Mouse (Mus musculus): ENCODE measurements around the gene Trim27.

DNA sequence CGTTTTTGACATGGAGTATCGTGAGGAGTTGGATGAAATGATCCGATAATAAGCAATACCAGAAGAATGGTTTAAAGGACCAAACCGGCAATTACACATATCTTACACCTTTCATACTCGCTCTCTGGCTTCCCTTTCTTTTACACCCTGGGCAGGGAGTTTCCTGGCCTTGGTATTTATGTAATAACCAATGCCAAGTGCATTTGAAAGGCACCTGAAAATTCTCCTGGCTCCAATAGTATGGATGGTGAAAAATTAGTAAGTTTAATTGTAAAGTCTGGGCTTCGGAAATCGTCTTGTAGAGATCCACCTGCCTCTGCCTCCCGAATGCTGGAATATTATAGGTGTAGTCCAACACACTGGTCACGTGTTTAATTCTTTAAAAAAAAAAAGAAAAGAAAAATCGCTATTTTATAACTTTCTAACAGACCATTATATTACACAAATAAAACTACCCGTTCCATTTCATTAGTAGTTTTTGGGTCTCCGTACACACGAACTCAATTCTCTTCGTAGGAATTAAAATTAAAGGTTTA lies 10.1 kb upstream of the Trim27 start:
- no peak for TF ChIP-seq EP300 (optimal IDR thresholded peaks at IDR 0.05)
- TF ChIP-seq CTCF (IDR thresholded peaks at IDR 0.05; ENCODE audit: low read depth): no peak
